Mouse (Mus musculus) kidney, adult 2 months (tissue): ENCODE measurements around the gene Srrm2.

ENCODE experiments used
- CTCF ChIP-seq: fragments of 200-500 bp; conservative IDR thresholded peaks from 2 replicates; pipeline ENCODE4 v1.5.1; 2011; ENCODE audit warnings: low read depth, mild to moderate bottlenecking, control low read depth, low read length, moderate library complexity, mixed read lengths; ENCODE audit not compliant: insufficient read depth, insufficient read length
- POLR2A ChIP-seq: fragments of 200-500 bp; IDR thresholded peaks from one replicate; pipeline ENCODE4 v1.6.1; 2011; ENCODE audit warnings: low read depth, low read length, control low read depth

- no peak for TF ChIP-seq CTCF
- TF ChIP-seq POLR2A, result no peak
These were observed 78.2 kb downstream of the Srrm2 start for GRCm38 (mm10) chr17:23868513-23868912.
